Mouse (Mus musculus): ENCODE measurements around the gene Gm20695.

Gene Gm20695

DNA sequence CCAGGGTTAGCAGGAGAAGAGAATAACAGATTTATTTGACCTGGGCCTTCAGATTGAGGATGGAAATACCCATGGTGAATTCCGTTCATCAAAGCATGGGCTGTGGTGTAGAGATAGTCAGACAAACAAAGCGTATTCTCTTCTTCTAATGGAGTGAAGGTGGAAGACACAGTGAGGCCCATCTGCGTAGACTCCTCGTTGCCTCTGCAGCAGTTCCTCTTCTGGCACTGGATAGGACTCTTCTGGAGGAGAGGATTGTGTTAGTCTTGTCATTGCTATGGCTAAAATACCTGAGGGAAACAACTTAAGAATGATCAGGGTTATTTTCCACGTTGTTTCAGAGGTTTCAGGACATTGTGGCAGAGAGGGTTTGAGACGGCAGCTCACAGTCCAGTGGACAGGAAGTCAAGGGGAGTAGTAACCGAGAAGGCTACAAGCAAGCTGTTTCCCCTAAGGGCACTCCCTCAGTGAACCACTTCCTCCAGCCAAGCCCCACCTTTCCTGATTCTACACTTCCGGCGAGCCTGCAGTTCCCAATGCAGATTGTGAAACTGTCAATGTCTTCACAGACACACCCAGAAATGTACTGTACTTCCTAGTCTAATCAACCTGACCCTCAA, 10.8 kb downstream of the Gm20695 start:
- peak; percentile 70 to 76 for DNase-seq (ENCODE audit: low spot score in 2 of 2)

DNA sequence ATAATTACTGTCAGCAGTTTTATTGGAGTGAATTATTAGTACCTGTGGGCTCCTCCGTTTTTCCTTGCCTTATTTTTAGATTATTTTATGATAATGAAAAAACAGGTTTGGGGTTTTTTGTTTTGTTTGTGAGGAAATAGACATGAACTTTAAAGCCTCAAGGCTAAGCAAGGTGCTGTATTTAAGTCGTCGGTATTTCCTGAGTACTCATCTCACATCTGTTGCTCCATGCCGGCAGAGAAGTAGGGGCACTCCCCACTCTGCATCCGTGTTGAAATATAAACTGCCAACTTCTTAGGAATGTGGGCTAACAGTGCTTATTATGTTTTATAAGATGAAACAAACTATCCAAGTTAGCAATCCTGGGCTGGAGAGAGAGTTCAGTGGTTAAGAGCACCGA, 11.6 kb downstream of the Gm20695 start:
- no peak for DNase-seq (ENCODE audit: low spot score in 2 of 2)

DNA sequence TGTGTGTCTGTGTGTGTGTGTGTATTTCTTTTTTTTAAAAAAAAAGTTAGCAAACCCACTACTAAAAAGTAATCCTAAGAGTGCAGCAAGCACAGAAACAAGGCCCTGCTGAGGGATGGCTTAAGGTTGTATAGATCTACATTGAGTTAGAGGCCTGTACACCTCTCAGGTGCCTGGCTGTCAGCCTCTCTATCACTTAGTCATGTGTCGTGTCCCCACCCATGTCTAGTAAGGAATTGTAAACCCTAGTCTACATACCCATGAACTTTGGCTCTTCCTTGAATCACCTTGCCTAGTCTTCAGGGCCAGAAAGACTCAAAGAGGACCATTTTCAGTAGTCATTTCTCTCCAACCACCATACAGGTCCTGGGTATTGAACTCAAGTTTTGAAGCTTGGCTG, 12.1 kb downstream of the Gm20695 start:
- DNase-seq (ENCODE audit: low spot score in 2 of 2), result no peak

- no peak for DNase-seq (ENCODE audit: low spot score in 2 of 2)
These were observed 23.0 kb downstream of the Gm20695 start for GRCm38 (mm10) chr16:3907471-3907870.

- DNase-seq (ENCODE audit: low spot score in 2 of 2), result peak; percentile 90
These were observed 24.2 kb downstream of the Gm20695 start, which contains the start of the genes 1700037C18Rik and Cluap1 for GRCm38 (mm10) chr16:3908537-3909111. TSS of gene 1700037C18Rik (minus strand) at chr16:3908689. TSS of gene Cluap1 (plus strand) at chr16:3908801.

GRCm38 (mm10) chr16:3909118-3909517, 24.7 kb downstream of the Gm20695 start:
- no peak for DNase-seq (ENCODE audit: low spot score in 2 of 2)

GRCm38 (mm10) chr16:3920756-3921155, 36.3 kb downstream of the Gm20695 start:
- no peak for DNase-seq (ENCODE audit: low spot score in 2 of 2)

DNA sequence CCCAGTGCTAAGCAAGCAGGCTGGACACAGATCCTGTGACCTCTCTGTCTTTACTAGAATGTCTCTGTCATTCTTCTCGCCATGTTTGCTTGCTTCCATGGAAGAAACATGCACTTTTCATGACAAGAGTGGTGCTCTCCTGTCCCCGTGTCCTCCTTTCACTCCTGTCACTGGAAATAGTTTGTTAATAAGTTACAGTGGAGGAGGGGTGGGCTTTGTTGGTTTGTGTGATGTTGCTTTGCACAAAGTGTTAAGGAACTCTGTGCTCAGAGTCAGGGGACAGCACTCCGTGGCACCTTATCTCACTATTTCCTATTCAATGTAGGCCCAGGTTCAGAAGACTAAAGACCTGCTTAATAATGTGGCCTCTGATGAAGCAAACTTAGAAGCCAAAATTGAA, 39.1 kb downstream of the Gm20695 start:
- DNase-seq (ENCODE audit: low spot score in 2 of 2), result no peak

DNA sequence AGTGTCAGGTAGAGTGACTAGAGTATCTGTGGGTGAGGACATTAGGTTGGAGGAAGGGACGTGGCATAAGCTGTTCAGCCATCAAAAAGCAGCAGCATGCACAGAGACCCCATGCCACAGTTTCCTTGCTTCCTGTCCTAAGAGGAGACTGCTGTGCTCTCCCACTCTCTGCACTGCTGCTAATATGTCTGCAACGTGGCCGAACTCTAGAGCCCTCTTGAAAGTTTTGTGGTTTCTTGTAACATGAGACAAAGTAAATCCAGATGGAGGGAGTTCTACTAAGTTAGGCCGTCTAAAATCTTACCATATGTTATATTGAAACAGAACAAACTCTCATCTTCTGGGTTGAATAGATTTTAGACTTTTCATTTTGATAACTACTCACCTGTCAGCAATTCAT, 39.5 kb downstream of the Gm20695 start:
- no peak for DNase-seq (ENCODE audit: low spot score in 2 of 2)

DNA sequence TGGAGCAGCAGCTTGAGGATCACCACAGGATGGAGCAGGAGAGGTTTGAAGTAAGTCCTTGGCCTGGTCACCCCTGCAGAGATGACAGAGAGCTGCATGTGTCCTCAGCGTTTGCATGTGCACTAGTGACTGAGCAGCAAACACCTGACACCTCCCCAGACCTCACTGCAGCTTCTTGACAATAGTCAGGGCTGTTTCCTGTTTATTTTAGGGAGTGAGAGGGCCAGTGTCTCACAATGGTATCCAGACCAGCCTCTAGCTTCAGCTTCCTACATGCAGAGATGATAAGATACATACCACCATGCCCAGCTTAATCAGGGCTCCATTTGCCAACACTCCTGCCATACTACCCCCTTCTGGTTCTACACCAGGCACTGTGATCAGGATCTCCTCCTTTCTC, 44.1 kb downstream of the Gm20695 start:
- DNase-seq (ENCODE audit: low spot score in 2 of 2), result no peak

- DNase-seq (ENCODE audit: low spot score in 2 of 2), result no peak
These were observed 44.7 kb downstream of the Gm20695 start for GRCm38 (mm10) chr16:3929151-3929550.

- DNase-seq (ENCODE audit: low spot score in 2 of 2), result no peak
These were observed 49.1 kb downstream of the Gm20695 start for GRCm38 (mm10) chr16:3933536-3933935.

DNA sequence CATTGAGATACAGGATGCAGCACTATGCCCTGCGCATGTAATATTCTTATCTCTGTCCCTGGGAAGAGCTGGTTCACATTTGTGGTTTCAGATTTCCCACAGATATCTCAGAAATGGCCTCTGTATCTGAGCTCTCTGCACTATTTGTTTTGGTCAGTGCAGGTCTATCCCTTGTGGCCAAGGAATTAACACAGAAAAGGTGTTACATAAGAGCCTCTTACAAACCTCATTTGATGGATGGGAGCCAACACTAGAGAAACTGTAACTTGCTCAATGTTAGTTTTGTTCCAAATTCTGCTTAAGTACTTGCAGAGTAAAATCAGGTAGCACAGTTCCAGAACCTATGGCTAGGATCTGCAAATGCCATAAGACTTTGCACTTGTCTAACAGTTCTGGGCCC, 49.6 kb downstream of the Gm20695 start:
- DNase-seq (ENCODE audit: low spot score in 2 of 2), result no peak

DNA sequence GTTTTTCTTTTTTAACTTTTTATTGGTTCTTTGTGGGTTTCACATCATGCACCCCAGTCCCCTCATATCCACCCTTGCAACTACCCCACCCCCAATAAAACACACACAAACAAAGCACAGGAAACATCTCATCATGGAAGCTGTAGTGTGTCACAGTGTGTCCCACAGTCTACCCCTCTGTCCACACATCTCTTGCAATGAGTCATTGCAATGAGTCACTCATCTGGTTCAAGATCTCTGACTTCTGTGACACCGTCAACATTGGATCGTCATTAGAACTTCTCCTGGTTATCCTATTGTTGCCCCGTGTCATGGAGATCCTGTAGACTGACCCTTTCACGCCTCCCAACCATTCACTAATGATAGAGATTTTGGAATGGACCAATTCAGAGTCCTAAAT, 50.3 kb downstream of the Gm20695 start:
- DNase-seq (ENCODE audit: low spot score in 2 of 2), result no peak

- DNase-seq (ENCODE audit: low spot score in 2 of 2), result no peak
These were observed 66.7 kb downstream of the Gm20695 start for GRCm38 (mm10) chr16:3951141-3951540.

DNA sequence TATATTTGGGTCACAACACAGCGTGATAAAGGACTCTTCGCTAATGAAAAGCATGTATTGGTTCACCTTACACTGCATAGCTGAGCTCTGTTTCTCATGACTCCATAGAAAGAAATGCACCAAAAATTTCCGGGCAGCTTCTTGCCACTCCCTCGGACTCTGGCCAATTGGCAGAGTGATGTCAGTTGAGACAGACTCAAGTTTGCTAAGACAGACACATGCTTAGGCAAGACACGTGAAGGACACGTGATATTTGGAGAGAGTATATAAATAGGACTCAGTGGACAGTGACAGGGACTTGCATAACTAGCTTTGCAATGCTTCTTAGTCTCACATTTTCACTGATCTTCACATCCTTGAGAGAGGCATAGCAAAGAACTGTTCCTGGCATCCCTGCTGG, 71.9 kb downstream of the Gm20695 start:
- DNase-seq (ENCODE audit: low spot score in 2 of 2), result no peak

GRCm38 (mm10) chr16:3959261-3959660, 74.8 kb downstream of the Gm20695 start:
- no peak for DNase-seq (ENCODE audit: low spot score in 2 of 2)

DNA sequence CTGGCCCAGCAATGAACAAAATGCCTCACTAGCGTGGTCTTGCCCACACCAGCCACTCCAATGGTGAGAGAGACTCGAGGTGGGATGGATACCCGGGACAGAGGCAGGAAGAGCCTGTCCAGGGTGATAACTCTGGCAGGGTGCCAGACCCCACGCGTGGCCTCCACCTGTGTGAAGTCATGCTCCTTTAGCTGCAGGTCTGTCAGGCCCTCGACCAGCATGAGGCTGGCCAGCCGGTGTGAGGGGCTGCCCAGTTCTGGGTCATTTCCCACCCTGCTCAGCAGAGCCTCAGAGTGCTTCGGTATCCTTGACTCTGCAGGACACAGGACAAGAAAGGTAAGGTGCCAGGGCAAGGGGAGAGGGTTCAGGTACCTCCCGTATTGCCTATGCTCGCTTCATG, 80.5 kb downstream of the Gm20695 start:
- no peak for DNase-seq (ENCODE audit: low spot score in 2 of 2)

- no peak for DNase-seq (ENCODE audit: low spot score in 2 of 2)
These were observed 81.1 kb downstream of the Gm20695 start for GRCm38 (mm10) chr16:3965534-3965933.

Data from natural killer cell, adult 2 months (primary cell).